Mouse (Mus musculus) stomach, postnatal 0 days (tissue): ENCODE results near the gene Gm44579. TPM values are rescaled to one million over a fixed set of nuclear protein-coding genes. Genes with fewer than 3 reads are reported as not detected.

ENCODE experiments used
- ATAC-seq: fragments of 200-750 bp; cut with Nextera tagmentation; 2 replicates; pipeline ENCODE4 v1.8.0; 2017; ENCODE audit not compliant: low FRiP score, low TSS enrichment
- DNase-seq: peaks from one replicate; pipeline ENCODE4 v3.0.0-alpha.2; 2016; ENCODE audit warnings: low spot score
- H3K27ac ChIP-seq: fragments of 300-500 bp; sonication (generic); replicated peaks from 2 replicates; pipeline ENCODE4 v1.5.1; 2014; ENCODE audit warnings: mild to moderate bottlenecking, control low read depth
- H3K27me3 ChIP-seq: fragments of 300-500 bp; sonication (generic); 2 replicates; pipeline ENCODE4 v1.6.1; 2014; ENCODE audit warnings: low read length; ENCODE audit not compliant: control insufficient read depth, insufficient read depth
- H3K36me3 ChIP-seq: fragments of 300-500 bp; sonication (generic); 2 replicates; pipeline ENCODE4 v1.6.1; 2014; ENCODE audit warnings: low read length, mixed read lengths; ENCODE audit not compliant: control insufficient read depth, insufficient read depth
- H3K4me1 ChIP-seq: fragments of 300-500 bp; sonication (generic); replicated peaks from 2 replicates; pipeline ENCODE4 v1.6.1; 2014; ENCODE audit warnings: antibody characterized with exemption; ENCODE audit not compliant: control insufficient read depth, insufficient read depth
- H3K4me2 ChIP-seq: fragments of 300-500 bp; sonication (generic); replicated peaks from 2 replicates; pipeline ENCODE4 v1.6.1; 2014; ENCODE audit warnings: low read depth, mild to moderate bottlenecking, control low read depth, moderate library complexity
- H3K4me3 ChIP-seq: fragments of 300-500 bp; sonication (generic); 2 replicates; pipeline ENCODE4 v1.5.1; 2014; ENCODE audit warnings: low read depth, low read length, control low read depth
- H3K9ac ChIP-seq: fragments of 300-500 bp; sonication (generic); 2 replicates; pipeline ENCODE4 v1.6.1; 2014; ENCODE audit warnings: mild to moderate bottlenecking, low read length, control low read depth, mixed read lengths
- H3K9me3 ChIP-seq: fragments of 300-500 bp; sonication (generic); 2 replicates; pipeline ENCODE4 v1.6.1; 2016; ENCODE audit warnings: low read length; ENCODE audit not compliant: control insufficient read depth
- CTCF ChIP-seq: IDR thresholded peaks from 2 replicates; pipeline ENCODE4 v1.5.1; 2016; ENCODE audit warnings: antibody characterized with exemption, low read depth, mild to moderate bottlenecking, moderate library complexity
- EP300 ChIP-seq: optimal IDR thresholded peaks from 2 replicates; pipeline ENCODE3; 2016; ENCODE audit warnings: antibody characterized with exemption
- WGBS: fragments of 180-500 bp; shearing (Covaris S2); extraction: QIAGEN DNeasy Blood & Tissue Kit; methylation state at CpG from one replicate; pipeline ENCODE4 v1.1.7; 2014; 5-methylcytosine and 5-hydroxymethylcytosine counted together
- polyA plus RNA-seq: library from polyadenylated mRNA; unstranded; fragments of >200 nt; fragmentation: Nextera tagmentation; extraction: Ambion mirVana; gene quantifications from 2 replicates; pipeline ENCODE4 v1.2.1, GENCODE M21; 2015

Gene Gm44579
- polyA plus RNA-seq, 1 experiment from 2014 or later = not detected

GRCm38 (mm10) chr15:98148356-98148755 is 72.4 kb downstream of the Gm44579 start:
- Histone ChIP-seq H3K27me3 (no peaks in the 10 kb centered on the region), H3K36me3 (no peaks in the 10 kb centered on the region), H3K4me3 (no peak overlapping the region), H3K4me1 (0 out of 2 replicates have a peak, but pooled peaks cover 2% of the 10 kb centered on the region), H3K9ac (no peak overlapping the region), H3K27ac (no peak overlapping the region), H3K9me3 (no peaks in the 10 kb centered on the region), H3K4me2 (no peak overlapping the region)
- no peak for TF ChIP-seq EP300
- TF ChIP-seq CTCF = no peak
- ATAC-seq (no peak), DNase-seq (no peak)
- 75% methylated on average over 3 of the region's 3 CpGs for WGBS

GRCm38 (mm10) chr15:98145559-98146181 is 75.1 kb downstream of the Gm44579 start:
- under 1% methylated on average over 38 of the region's 38 CpGs for WGBS
- peak overlapping the region; percentile 96 for H3K9ac ChIP-seq
- H3K4me1 ChIP-seq = 0 out of 2 replicates have a peak, but pooled peaks cover 2% of the 10 kb centered on the region
- no peaks in the 10 kb centered on the region for H3K9me3 ChIP-seq
- no peak for TF ChIP-seq EP300
- TF ChIP-seq CTCF = no peak
- peak; percentile 98 for ATAC-seq
- peak; percentile 93 for DNase-seq
- no peaks in the 10 kb centered on the region for H3K27me3 ChIP-seq
- H3K4me3 ChIP-seq = peak overlapping the region; percentile 94
- peak overlapping the region; percentile 93 for H3K4me2 ChIP-seq
- peak overlapping the region; percentile 84 for H3K27ac ChIP-seq
- H3K36me3 ChIP-seq = no peaks in the 10 kb centered on the region

DNA sequence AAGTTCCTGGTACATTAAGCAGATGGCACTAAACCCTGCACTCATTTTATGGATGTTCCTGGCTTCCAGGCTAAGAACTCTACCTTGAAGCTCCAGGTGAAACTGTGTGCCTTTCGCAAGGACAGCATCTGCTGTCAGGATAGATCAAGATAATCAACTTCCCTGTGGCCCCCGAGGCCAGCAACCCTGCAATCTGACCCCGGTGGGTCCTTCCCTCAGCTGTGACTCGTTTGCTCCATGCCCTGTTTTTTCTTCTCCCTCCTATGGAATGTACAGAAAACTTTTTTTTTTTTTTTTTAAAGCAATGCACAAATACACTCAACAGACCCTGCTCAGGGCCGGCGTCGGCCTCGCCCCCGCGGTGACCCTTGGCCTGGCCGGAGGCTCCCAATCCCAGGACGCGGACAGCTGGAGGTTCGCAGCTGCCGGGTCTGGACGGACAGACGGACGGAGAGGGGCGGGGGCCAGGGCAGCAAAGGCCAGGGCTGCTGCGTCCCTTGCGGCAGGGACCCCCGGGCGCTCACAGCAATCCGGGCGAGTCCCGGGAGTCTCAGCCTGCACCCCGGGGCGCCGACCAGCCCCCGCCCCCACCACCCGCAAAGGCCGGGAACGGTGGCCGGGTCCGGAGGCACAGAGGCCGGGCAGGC is 75.8 kb downstream of the Gm44579 start:
- Histone ChIP-seq H3K36me3 (no peaks in the 10 kb centered on the region; the same call in 1 of the 2 replicates), H3K9ac (peak overlapping the region; percentile 96), H3K4me3 (peak overlapping the region; percentile 94), H3K27ac (peak overlapping the region; percentile 84), H3K9me3 (no peaks in the 10 kb centered on the region), H3K27me3 (no peaks in the 10 kb centered on the region), H3K4me1 (0 out of 2 replicates have a peak, but pooled peaks cover 2% of the 10 kb centered on the region), H3K4me2 (peak overlapping the region; percentile 93)
- DNase-seq = no peak
- TF ChIP-seq CTCF = no peak
- TF ChIP-seq EP300 = no peak
- WGBS = under 1% methylated on average over 32 of the region's 36 CpGs
- peak; percentile 66 for ATAC-seq

DNA sequence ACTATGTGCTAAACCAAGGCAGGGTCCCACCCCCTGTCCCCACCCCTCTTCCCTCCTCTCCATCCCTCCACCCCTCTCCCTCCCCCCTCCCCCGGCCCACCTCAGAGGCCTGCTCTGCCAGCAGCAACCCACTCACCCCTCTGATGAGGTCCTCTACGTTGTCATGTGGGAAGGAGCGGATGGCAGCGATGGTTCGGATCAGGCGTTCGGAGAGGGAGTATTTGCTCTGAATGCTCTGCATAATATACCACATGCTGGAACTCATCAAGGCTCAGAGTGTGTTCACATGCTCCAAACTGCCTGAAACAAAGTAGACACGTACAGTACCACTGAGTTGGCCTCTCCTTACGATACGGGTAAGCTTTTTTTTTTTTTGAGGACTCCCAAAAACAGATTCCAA is 78.3 kb downstream of the Gm44579 start:
- Histone ChIP-seq H3K36me3 (peaks cover 4% of the 10 kb centered on the region), H3K4me3 (no peak overlapping the region), H3K4me1 (0 out of 2 replicates have a peak, but pooled peaks cover 2% of the 10 kb centered on the region), H3K27ac (no peak overlapping the region), H3K27me3 (no peaks in the 10 kb centered on the region), H3K4me2 (no peak overlapping the region), H3K9me3 (no peaks in the 10 kb centered on the region), H3K9ac (no peak overlapping the region)
- DNase-seq (no peak), ATAC-seq (no peak)
- TF ChIP-seq CTCF = no peak
- TF ChIP-seq EP300 = no peak
- WGBS = 88% methylated on average over 10 of the region's 10 CpGs

GRCm38 (mm10) chr15:98140809-98141208 is 80.0 kb downstream of the Gm44579 start:
- no peak overlapping the region for H3K4me2 ChIP-seq
- H3K9me3 ChIP-seq = no peaks in the 10 kb centered on the region
- 0 out of 2 replicates have a peak, but pooled peaks cover 2% of the 10 kb centered on the region for H3K4me1 ChIP-seq
- TF ChIP-seq EP300 (no peak), CTCF (no peak)
- no peak overlapping the region for H3K9ac ChIP-seq
- H3K27ac ChIP-seq = no peak overlapping the region
- ATAC-seq = no peak
- H3K36me3 ChIP-seq = peaks cover 6% of the 10 kb centered on the region
- WGBS = 86% methylated on average over 5 of the region's 5 CpGs
- H3K27me3 ChIP-seq = no peaks in the 10 kb centered on the region
- H3K4me3 ChIP-seq = no peak overlapping the region
- no peak for DNase-seq

GRCm38 (mm10) chr15:98139763-98140162 is 81.0 kb downstream of the Gm44579 start:
- Histone ChIP-seq H3K27ac (no peak overlapping the region), H3K27me3 (no peaks in the 10 kb centered on the region), H3K4me2 (no peak overlapping the region), H3K36me3 (peaks cover 13% of the 10 kb centered on the region), H3K4me3 (no peak overlapping the region), H3K4me1 (0 out of 2 replicates have a peak, but pooled peaks cover 2% of the 10 kb centered on the region), H3K9ac (no peak overlapping the region), H3K9me3 (no peaks in the 10 kb centered on the region)
- DNase-seq (peak; percentile 42), ATAC-seq (peak; percentile 83)
- TF ChIP-seq EP300 = no peak
- TF ChIP-seq CTCF = no peak
- WGBS = 41% methylated on average over 7 of the region's 7 CpGs
